Mouse (Mus musculus): ENCODE results near the gene Ppp2r3c.
"Not testable (repeated sequence)": the region's sequence is repeated elsewhere in the genome, so short reads cannot be mapped to it uniquely, and the experiment has no call there.

Gene Ppp2r3c

DNA sequence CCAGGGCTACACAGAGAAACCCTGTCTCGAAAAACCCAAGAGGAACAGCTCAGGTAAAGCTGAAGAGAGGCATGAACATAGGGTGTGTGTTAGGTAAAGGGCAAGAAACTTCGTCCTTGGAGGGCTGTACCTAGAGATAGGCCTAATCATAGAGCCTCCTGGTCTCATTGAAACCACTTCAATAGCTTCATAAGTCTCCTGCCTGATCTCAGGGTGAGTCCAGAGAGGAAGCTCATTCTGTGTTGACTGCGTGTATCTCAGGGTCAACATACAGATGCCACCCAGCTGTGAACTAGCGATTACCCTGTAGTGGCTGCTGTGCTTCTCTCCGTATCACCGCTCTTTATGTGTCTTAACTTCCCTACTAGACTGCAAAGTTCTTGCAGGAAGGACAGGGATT, 25.2 kb downstream of the Ppp2r3c start:
- not testable (repeated sequence) for DNase-seq (ENCODE audit: low read depth, low spot score)

- DNase-seq (ENCODE audit: low read depth, low spot score): no peak
Observed at GRCm38 (mm10) chr12:55272243-55272642, 30.6 kb downstream of the Ppp2r3c start.

DNA sequence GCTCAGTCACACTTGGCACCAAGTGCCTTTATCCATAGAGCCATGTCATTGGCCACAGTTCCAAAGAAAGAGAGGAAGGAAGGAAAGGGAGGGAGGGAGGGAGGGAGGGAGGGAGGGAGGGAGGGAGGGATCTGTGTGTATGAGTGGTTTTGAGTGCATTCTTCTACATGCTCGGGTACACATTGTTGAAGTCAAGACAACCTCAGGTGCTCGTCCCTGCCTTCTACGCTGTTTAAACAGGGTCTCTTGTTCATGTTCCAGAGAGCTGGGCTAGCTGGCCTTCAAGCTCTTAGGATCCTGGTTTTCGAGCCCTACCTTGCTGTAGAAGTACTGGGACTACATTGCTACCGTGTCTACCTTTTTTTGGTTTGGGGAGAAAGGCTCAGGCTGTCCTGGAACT, 39.4 kb downstream of the Ppp2r3c start:
- DNase-seq (ENCODE audit: low read depth, low spot score): not testable (repeated sequence)

GRCm38 (mm10) chr12:55261950-55262349, 40.8 kb downstream of the Ppp2r3c start:
- not testable (repeated sequence) for DNase-seq (ENCODE audit: low read depth, low spot score)

GRCm38 (mm10) chr12:55242243-55242642, 60.6 kb downstream of the Ppp2r3c start:
- not testable (repeated sequence) for DNase-seq (ENCODE audit: low read depth, low spot score)

- DNase-seq (ENCODE audit: low read depth, low spot score): not testable (repeated sequence)
Observed at GRCm38 (mm10) chr12:55230520-55230861, 72.3 kb downstream of the Ppp2r3c start.

DNA sequence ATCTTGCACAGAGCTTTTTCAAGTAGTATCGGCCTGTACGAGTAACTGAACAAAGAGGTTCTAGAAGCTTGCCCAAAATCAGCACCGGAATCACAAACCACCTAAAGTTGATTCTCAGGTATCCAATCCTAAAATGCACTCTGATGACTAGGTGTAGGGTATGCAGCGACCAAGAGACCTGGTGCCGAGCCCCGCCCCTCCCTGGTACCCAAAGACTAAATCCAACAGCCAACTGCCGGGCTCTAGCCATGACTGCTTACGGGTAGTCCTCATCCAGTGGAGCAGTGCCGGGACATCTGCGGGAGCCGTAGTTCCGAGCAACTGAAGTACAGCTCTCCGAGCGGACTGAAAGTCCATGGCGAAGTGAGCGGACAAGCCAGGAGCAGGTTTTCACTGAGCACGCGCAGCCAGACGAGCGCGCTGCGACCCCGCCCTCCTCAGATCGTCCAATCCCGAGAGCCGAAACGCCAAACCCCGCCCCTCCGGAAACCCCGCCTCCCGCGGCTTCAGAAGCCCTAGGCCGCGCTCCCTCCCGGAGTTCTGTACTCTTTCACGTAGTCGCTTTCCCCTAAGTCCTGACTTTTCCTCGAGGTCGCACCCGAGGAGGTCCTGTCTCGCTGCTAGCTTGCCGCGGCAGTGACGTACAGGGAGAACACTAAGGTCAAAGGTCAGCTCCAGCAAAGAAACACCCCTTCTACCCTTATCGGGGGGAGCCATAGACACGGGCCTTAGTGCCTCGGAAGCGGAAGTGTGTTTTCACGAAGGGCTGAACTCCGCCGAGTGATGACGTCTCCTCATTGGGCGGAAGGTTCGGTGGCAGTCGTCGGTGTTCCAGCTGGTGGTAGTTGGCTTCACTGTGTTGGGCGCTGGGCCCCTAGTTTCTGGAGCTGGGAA, 72.9 kb downstream of the Ppp2r3c start, which contains the start of gene Srp54c:
Srp54c (plus strand) TSS at position 543 of the 894 bp plus-strand sequence.
- not testable (repeated sequence) for DNase-seq (ENCODE audit: low read depth, low spot score)

Measured in embryo, embryonic 11.5 days (tissue).